Mouse (Mus musculus) megakaryocyte, embryonic 14.5 days (primary cell): Measurements from ENCODE around the gene Ncoa6.

ENCODE experiments used
- FLI1 ChIP-seq: IDR thresholded peaks from 2 replicates; pipeline ENCODE4 v1.6.1; 2012; ENCODE audit warnings: low read length, inconsistent platforms, mixed read lengths
- GATA1 ChIP-seq: IDR thresholded peaks from 3 replicates; pipeline ENCODE4 v1.6.1; 2012; ENCODE audit warnings: mixed read lengths, low read length, inconsistent platforms, borderline replicate concordance

DNA sequence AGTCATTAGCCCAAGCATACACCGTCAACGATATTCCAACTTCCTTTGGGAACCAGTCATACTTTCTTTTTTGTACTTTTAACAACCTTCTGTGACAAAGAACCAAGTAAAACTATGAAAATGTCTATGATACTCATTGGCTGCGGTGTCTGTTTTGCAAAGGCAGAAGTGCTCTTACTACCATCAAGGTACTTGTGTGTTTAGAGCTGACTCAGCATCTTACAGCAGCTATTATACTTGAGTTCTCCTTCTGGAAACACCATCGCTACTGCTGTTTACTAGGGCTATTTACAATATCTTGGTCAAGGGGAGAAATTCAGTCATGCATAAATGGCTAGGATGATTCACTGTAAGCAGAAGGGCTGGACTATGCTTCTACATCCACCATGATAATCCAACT lies 71.8 kb downstream of the Ncoa6 start:
- no peak for TF ChIP-seq FLI1
- no peak for TF ChIP-seq GATA1
